Mouse (Mus musculus): Measurements from ENCODE around the gene Gosr1.

DNA sequence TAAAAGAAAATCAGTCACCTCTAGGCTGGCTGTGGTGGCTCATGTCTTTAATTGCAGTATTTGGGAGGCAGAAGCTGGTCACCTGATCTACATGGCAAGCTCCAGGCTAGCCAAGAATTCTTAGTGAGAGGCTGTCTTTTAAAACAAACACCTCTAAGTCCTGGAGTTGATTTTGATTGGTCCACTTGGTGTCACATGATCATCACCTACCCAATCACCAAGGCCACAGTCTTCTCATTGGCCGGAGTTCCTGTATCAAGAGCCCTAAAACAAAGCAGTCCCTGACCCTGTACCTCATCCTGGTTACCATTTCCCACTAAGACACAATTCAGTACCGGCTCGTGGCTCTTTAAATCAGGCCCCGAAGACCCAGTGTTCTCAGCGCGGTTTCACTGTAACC lies 67.6 kb downstream of the Gosr1 start:
- TF ChIP-seq POLR2A (IDR thresholded peaks at IDR 0.05; ENCODE audit: insufficient read depth, low read depth, low read length) (no peak), CTCF (IDR thresholded peaks at IDR 0.05) (no peak)

Data from heart, adult 2 months (tissue).